Mouse (Mus musculus): ENCODE measurements around the gene Dram1.

Dram1 gene

GRCm38 (mm10) chr10:88346454-88347245 is 32.2 kb downstream of the Dram1 start:
- DNase-seq: no peak

DNA sequence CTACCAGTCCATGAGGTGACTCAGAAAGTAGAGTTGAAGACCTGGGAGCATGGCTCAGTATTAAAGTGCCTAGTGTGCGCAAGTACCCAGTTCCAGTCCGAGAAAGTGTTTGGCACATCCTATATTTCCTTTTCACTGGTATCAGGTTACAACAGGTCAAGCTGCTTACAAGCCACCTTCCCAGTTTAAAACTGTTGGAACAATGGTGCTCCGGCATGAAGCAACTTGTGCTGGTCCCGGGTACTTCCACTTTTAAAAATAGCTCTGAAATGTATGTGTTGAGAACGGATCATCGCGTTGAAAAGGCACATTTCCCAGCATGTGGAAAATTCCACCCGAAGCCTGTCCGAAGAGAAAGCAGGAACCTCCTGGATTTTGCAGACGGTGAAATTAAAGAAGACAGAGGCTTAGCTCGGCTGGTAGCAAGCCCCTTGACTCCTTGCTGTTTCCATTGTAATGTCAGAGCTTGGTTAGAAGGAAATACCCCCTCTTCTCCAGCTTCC is 32.9 kb downstream of the Dram1 start:
- no peak for DNase-seq

DNA sequence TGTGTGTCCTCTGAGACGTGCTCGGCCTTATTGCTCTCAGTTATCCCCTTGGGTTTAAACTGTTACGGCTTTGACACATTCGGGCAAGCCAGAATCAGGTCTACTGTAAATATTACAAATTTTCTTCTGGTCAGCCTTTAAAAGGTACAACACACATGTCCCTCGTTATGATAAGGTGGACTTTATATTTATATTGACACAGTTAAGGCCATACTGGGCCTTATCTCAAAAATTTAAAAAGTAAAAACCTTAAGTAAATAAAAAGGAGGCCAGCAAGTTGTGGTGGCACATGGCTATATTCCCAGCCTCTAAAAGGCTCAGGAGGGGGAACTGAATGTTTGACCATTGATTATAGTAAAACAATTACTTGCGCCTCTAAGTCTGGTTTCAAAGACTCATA is 37.5 kb downstream of the Dram1 start:
- no peak for DNase-seq

DNA sequence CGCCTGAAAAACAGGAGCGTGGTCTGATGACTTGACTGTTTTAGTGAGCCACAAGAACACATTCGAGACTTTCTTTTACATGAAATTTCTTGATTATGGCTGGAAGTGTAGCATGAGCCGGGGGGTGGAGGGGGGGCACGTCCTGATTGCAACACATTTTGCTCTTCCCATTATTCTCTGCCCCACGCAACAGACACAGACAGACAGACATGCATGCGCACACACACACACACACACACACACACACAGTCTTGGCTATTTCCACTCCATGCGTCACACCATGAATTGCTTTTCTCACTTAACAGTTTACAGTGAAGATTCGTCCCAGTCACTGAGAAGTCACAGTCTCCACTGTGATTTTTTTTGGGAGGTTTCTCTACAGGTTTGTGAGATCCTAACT is 38.2 kb downstream of the Dram1 start:
- DNase-seq: no peak

DNA sequence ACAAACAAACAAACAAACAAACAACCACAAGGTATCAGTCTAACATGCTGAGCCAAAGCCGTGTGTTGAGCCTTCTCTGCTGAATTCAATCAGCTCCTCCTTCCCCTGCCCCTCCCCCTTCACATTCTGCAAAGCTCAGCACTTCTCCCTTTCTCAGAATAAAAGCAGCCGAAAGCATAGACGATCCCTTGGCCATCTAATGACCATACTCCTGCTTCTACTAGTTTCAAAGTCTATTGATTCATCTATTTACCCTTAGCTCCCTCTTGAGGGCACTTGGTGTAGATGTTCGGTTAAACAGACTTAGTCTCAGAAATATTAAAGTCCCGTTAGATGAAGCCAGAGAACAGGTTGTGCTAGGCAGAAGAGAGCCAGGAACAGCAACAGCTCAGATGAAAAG is 48.2 kb downstream of the Dram1 start:
- DNase-seq: no peak

DNA sequence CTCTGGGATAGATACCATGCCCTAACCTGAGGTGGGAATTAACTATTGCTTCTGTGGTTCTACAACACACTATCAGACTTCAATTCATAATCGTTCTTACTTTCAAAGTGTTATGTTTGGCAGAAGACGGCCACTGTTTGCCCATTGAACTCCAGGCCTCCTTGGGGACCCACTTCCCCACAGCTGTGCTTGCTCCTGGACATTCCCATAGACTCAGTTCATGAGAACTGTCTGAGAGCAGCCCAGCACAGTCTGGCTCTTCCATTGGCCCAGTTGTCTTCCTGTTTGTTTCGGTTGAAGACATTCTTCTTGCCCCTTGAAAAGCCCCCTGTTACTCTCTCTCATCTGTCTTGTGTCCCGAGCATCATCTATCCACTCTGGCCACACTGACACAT is 50.8 kb downstream of the Dram1 start:
- no peak for DNase-seq

GRCm38 (mm10) chr10:88327160-88328055 is 51.5 kb downstream of the Dram1 start:
- peak; percentile 66 to 87 for DNase-seq

GRCm38 (mm10) chr10:88321739-88322138 is 57.1 kb downstream of the Dram1 start:
- DNase-seq: no peak

DNA sequence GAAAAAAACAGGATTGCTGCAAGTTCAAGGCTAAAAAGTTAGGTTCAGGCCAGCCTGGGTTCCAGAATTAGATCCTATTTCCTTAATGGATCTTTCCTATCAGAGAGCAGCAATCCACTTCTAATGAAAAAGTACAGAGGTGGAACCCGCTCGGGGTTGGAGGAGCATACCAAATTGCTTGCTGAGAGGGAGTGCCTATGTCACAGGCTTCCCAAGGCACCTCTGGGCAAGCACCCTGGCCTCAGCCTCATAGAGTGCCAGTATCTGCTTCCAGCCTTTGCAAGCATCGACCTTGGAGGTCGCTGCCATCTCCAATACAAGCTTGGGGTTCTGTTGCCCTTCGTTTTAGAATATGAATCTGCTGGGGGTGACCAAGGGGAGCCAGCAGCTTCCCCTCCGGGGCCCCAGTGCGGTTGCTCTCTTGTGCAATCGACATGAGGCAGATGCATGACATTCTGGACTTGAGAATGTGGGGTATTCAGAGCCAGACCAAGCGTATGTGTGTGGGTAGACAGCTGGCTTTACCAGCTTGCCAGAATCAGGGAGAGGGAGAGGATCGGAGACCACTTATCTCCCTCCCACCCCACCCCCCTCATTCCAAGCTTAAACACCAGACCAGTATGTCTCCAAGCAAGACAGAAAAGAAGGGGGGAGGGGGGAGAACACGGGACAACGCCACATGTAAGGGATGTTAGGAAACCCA is 58.0 kb downstream of the Dram1 start:
- no peak for DNase-seq

DNA sequence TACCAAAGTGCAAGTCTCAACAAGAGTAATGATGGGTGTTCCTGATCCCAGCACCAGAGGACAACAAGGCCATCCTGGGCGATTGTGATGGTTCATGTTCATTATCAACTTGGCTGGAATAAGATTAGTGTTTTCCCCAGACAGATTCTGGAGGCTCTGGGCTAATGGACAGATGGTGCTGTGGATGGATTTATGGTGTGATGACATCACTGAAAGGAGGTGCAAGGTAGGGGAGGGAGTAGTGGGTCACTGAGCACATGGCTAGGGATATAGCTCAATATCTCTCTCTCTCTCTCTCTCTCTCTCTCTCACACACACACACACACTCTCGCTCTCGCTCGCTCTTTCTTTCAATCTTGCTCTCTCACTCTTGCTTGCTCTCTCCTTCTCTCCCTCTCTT is 60.7 kb downstream of the Dram1 start:
- DNase-seq: no peak

DNA sequence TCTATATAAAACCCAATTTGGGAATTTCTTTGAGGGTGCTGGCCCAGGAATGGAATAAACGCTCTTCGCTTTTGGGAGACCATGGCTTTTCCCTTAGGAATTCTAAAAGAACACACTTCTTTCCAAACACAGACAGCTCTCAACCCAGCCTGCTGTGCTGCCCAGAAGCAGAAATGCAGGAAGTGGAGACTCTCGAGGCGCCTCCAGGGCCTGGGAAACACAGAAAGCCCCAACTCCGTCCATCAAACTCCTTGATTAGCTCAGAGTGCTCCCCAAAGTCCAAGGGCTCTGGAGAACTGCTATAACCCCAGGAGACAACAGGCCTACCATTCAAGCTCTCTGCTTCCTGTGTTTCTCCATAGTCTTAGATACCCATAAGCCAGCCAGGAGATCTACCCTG is 61.7 kb downstream of the Dram1 start:
- no peak for DNase-seq

DNA sequence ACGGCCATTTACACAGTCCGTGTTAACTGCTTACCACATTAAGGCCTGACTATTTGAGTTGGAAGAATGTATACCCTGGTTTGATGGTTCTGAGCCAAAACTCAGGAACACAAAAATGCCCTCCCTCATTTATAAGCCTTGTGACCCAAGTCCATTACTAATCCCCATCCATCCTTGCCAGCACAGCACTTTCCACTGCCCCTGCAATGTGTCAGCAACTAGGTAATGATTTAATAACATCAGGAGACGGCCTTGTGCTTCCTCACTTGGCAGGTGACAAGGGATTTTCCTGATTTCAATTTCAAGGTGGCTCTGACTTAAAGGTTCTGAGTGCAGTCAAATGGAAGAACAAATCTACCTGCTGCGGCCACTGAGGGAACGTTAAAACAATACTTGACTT is 64.0 kb downstream of the Dram1 start:
- DNase-seq: no peak

DNA sequence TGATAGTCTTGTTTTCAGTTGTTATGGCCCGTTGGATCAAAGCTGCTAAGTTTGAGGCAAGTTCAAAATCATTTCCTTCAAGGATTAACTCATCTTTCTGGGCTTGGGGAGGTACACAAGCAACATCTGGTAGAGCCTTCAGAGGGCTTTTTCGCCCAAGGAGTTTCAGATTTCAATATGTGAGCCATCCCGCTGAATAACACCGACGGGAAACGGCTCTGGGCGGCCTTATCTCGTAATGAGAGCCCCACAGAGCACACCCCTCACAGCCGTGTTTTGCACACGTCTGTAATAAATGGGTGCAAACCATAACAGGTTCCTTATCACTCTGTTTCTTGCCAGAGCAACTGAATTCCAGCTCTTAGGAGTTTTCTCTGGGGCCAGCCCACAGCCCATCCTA is 69.0 kb downstream of the Dram1 start:
- no peak for DNase-seq

DNA sequence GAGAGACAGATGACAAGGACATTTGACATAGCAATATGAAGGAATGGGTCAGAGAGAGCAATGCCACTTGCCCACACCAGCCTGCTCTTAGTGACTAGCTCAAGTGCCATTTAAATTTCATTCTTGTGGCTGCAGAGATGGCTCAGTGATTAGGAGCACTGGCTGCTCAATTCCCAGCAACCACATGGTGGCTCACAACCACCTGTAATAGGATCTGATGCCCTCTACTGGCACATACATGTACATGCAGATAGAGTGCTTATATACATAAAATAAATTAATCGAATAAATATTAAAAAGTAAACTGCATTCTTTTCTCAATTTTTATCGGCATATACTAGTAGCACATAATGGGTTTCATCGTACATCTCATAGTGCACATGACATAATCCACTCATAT is 72.6 kb downstream of the Dram1 start:
- DNase-seq: no peak

GRCm38 (mm10) chr10:88304302-88304701 is 74.6 kb downstream of the Dram1 start:
- DNase-seq: peak; percentile 43 to 50

DNA sequence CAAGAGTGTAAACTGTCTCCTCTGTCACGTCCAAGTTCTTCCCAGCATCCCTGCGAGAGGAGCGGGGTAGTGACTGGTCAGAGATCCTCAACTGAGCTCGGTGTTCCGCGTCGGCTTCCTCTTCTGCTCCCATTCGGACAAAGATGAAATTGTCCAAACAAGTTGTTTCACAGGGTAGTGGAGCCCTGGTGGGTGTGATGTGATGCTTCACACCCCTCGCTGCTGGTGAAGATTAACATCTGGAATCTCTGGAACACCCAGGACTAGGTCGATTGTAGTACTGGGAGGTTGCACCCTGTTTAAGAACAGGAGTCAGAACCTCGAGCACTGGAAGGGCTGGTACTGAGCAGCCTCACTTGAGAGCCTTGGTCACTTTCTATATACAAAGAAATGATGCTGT is 75.8 kb downstream of the Dram1 start:
- DNase-seq: no peak

GRCm38 (mm10) chr10:88301802-88302470 is 76.9 kb downstream of the Dram1 start:
- no peak for DNase-seq

DNA sequence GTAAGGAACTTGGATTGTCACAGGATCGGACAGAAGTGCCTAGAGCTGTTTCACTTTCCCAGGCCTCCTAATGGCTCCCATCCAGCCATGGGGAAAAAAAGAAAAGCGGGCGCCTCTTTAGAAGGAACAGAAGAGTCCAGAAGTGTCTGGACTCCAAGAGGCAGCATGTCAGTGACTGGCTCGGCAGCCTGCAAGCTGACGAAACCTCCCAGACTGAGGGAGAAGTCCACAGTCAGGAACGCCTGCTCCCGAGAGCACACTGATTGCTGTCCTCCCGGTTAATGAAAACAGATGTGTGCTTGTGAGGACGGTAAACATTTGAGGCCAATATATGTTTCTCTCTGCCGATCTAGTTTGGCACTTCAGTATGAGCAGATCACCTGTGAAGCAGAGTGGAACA is 81.9 kb downstream of the Dram1 start:
- no peak for DNase-seq

DNA sequence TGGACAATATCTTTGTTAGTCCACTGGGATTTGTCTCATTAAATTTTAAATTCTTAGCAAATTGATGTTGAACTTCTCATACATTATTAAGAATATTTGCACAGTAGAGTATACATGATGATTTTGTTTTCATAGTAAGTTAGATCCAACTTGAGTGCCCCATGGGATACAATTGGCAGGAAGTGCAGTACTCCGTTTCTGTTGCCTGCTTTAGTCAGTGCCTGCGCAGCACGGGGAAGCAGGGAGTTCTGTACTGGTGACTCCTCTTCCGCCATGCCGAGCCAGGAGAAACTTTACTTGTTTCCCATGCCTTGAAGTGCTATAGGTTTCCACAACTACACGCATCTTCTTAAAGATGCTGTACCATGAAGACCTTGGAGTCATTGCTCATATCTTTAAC is 83.8 kb downstream of the Dram1 start:
- no peak for DNase-seq

- DNase-seq: no peak
These were observed 90.8 kb downstream of the Dram1 start for GRCm38 (mm10) chr10:88288061-88288460.

- DNase-seq: no peak
These were observed 91.6 kb downstream of the Dram1 start for GRCm38 (mm10) chr10:88287261-88287660.

- no peak for DNase-seq
These were observed 94.4 kb downstream of the Dram1 start for GRCm38 (mm10) chr10:88284343-88284990.

All from cerebellum, postnatal 36 days (tissue).